Mouse (Mus musculus) midbrain, postnatal 0 days (tissue): ENCODE results near the gene Alad. TPM values are rescaled to one million over a fixed set of nuclear protein-coding genes. Genes with fewer than 3 reads are reported as not detected.

Source experiments
- ATAC-seq: fragments of 200-750 bp; cut with Nextera tagmentation; 2 replicates; pipeline ENCODE4 v1.8.0; 2017; ENCODE audit warnings: moderate number of reproducible peaks, mild to moderate bottlenecking, moderate TSS enrichment, moderate library complexity; ENCODE audit not compliant: low FRiP score
- DNase-seq: peaks from one replicate; pipeline ENCODE4 v3.0.0-alpha.2; 2015; ENCODE audit warnings: low spot score
- H3K27ac ChIP-seq: fragments of 300-500 bp; sonication (generic); 2 replicates; pipeline ENCODE4 v1.5.1; 2014; ENCODE audit warnings: low read depth, mild to moderate bottlenecking, low read length, mixed read lengths
- H3K27me3 ChIP-seq: fragments of 300-500 bp; sonication (generic); 2 replicates; pipeline ENCODE4 v1.6.1; 2014; ENCODE audit warnings: low read length, control low read depth, mixed read lengths; ENCODE audit not compliant: insufficient read depth
- H3K36me3 ChIP-seq: fragments of 300-500 bp; sonication (generic); 2 replicates; pipeline ENCODE4 v1.6.1; 2014; ENCODE audit warnings: low read length, control low read depth, mixed read lengths; ENCODE audit not compliant: insufficient read depth
- H3K4me1 ChIP-seq: fragments of 300-500 bp; sonication (generic); 2 replicates; pipeline ENCODE4 v1.6.1; 2014; ENCODE audit warnings: mild to moderate bottlenecking, control low read depth, antibody characterized with exemption, low read length, mixed read lengths; ENCODE audit not compliant: insufficient read depth
- H3K4me2 ChIP-seq: fragments of 300-500 bp; sonication (generic); 2 replicates; pipeline ENCODE4 v1.6.1; 2014; ENCODE audit warnings: low read depth, mild to moderate bottlenecking, low read length, mixed read lengths; ENCODE audit not compliant: poor library complexity, severe bottlenecking
- H3K4me3 ChIP-seq: fragments of 300-500 bp; sonication (generic); 2 replicates; pipeline ENCODE4 v1.5.1; 2014; ENCODE audit warnings: low read depth, mild to moderate bottlenecking, low read length, moderate library complexity
- H3K9ac ChIP-seq: fragments of 300-500 bp; sonication (generic); replicated peaks from 2 replicates; pipeline ENCODE4 v1.6.1; 2014; ENCODE audit warnings: mild to moderate bottlenecking, low read length, moderate library complexity, mixed read lengths; ENCODE audit not compliant: poor library complexity, severe bottlenecking
- H3K9me3 ChIP-seq: fragments of 300-500 bp; sonication (generic); 2 replicates; pipeline ENCODE4 v1.6.1; 2016; ENCODE audit warnings: low read length, control low read depth
- CTCF ChIP-seq: IDR thresholded peaks from 2 replicates; pipeline ENCODE4 v1.5.1; 2016; ENCODE audit warnings: antibody characterized with exemption, mild to moderate bottlenecking
- WGBS: fragments of 180-500 bp; shearing (Covaris S2); extraction: QIAGEN DNeasy Blood & Tissue Kit; methylation state at CpG from one replicate; pipeline ENCODE4 v1.1.7; 2014; 5-methylcytosine and 5-hydroxymethylcytosine counted together
- polyA plus RNA-seq: library from polyadenylated mRNA; unstranded; fragments of >200 nt; fragmentation: Nextera tagmentation; extraction: Ambion mirVana; gene quantifications from 2 replicates; pipeline ENCODE4 v1.2.1, GENCODE M21; 2015
- total RNA-seq: library from RNA; depleted of rRNA; stranded (reverse); fragments of >200 nt; gene quantifications from 2 replicates; pipeline ENCODE4 v1.2.3, GENCODE M21; 2014

The Alad gene
- total and polyA plus RNA-seq, 2 experiments from 2014 or later = 49.3 to 74.6 TPM

GRCm38 (mm10) chr4:62541802-62542201, 22.1 kb upstream of the Alad start:
- WGBS = 82% methylated on average over 3 of the region's 3 CpGs
- no peak overlapping the region for H3K4me3 ChIP-seq
- H3K9ac ChIP-seq = no peak overlapping the region
- H3K9me3 ChIP-seq = no peaks in the 10 kb centered on the region
- no peaks in the 10 kb centered on the region for H3K4me1 ChIP-seq
- DNase-seq (peak; percentile 41), ATAC-seq (no peak)
- TF ChIP-seq CTCF = no peak
- no peaks in the 10 kb centered on the region for H3K36me3 ChIP-seq
- no peaks in the 10 kb centered on the region for H3K27me3 ChIP-seq
- H3K27ac ChIP-seq = no peak overlapping the region
- no peak overlapping the region for H3K4me2 ChIP-seq

- no peak overlapping the region for H3K9ac ChIP-seq
- no peaks in the 10 kb centered on the region for H3K27me3 ChIP-seq
- H3K27ac ChIP-seq = no peak overlapping the region
- no peak overlapping the region for H3K4me2 ChIP-seq
- no peaks in the 10 kb centered on the region for H3K4me1 ChIP-seq
- no peaks in the 10 kb centered on the region for H3K9me3 ChIP-seq
- WGBS = 80% methylated on average over 6 of the region's 6 CpGs
- H3K4me3 ChIP-seq = no peak overlapping the region
- ATAC-seq (no peak), DNase-seq (no peak)
- TF ChIP-seq CTCF = no peak
- H3K36me3 ChIP-seq = no peaks in the 10 kb centered on the region
Measured at GRCm38 (mm10) chr4:62533729-62534128, 14.0 kb upstream of the Alad start.

GRCm38 (mm10) chr4:62527655-62528054, 7.9 kb upstream of the Alad start:
- Histone ChIP-seq H3K9ac (no peak overlapping the region), H3K27ac (no peak overlapping the region), H3K4me1 (no peaks in the 10 kb centered on the region), H3K9me3 (no peaks in the 10 kb centered on the region), H3K27me3 (no peaks in the 10 kb centered on the region), H3K4me3 (no peak overlapping the region), H3K36me3 (no peaks in the 10 kb centered on the region), H3K4me2 (no peak overlapping the region)
- TF ChIP-seq CTCF = no peak
- ATAC-seq = no peak
- no peak for DNase-seq
- WGBS = 82% methylated on average over 4 of the region's 4 CpGs

- DNase-seq (no peak), ATAC-seq (no peak)
- WGBS = 73% methylated on average over 2 of the region's 2 CpGs
Measured at GRCm38 (mm10) chr4:62526256-62526655, 6.5 kb upstream of the Alad start.

GRCm38 (mm10) chr4:62525489-62525811, 5.7 kb upstream of the Alad start:
- WGBS = 2% methylated on average over 10 of the region's 10 CpGs
- ATAC-seq = no peak

More at GRCm38 (mm10) chr4:62526256-62526655, 6.5 kb upstream of the Alad start:
- no peak for TF ChIP-seq CTCF
- H3K9me3 ChIP-seq = no peaks in the 10 kb centered on the region
- no peak overlapping the region for H3K9ac ChIP-seq
- no peaks in the 10 kb centered on the region for H3K27me3 ChIP-seq
- no peak overlapping the region for H3K4me3 ChIP-seq
- H3K4me2 ChIP-seq = no peak overlapping the region
- H3K4me1 ChIP-seq = no peaks in the 10 kb centered on the region
- H3K27ac ChIP-seq = no peak overlapping the region
- no peaks in the 10 kb centered on the region for H3K36me3 ChIP-seq

GRCm38 (mm10) chr4:62524651-62525488, 5.2 kb upstream of the Alad start, which contains the start of the genes Pole3 and 4933430I17Rik:
TSS of gene Pole3 (minus strand) at chr4:62525068.
TSS of gene 4933430I17Rik (plus strand) at chr4:62525369.
- Histone ChIP-seq H3K36me3 (no peaks in the 10 kb centered on the region), H3K9me3 (no peaks in the 10 kb centered on the region), H3K4me2 (peak within 1 kb of the TSS; percentile 67), H3K9ac (peak within 1 kb of the TSS; percentile 66), H3K27me3 (no peaks in the 10 kb centered on the region), H3K4me1 (no peaks in the 10 kb centered on the region), H3K27ac (peak within 1 kb of the TSS; percentile 91), H3K4me3 (peak within 1 kb of the TSS; percentile 59)
- DNase-seq (peak; percentile 99), ATAC-seq (peak; percentile 98)
- under 1% methylated on average over 59 of the region's 59 CpGs for WGBS
- no peak for TF ChIP-seq CTCF

More at GRCm38 (mm10) chr4:62525489-62525811, 5.7 kb upstream of the Alad start:
- no peak for DNase-seq
- Histone ChIP-seq H3K9me3 (no peaks in the 10 kb centered on the region), H3K4me2 (peak overlapping the region; percentile 67), H3K27ac (no peak overlapping the region; the same call in 1 of the 2 replicates), H3K9ac (peak overlapping the region; percentile 66), H3K4me3 (peak overlapping the region; percentile 59), H3K27me3 (no peaks in the 10 kb centered on the region), H3K4me1 (no peaks in the 10 kb centered on the region), H3K36me3 (no peaks in the 10 kb centered on the region)
- no peak for TF ChIP-seq CTCF
